Mouse (Mus musculus): Measurements from ENCODE around the gene Srek1. TPM values are rescaled to one million over a fixed set of nuclear protein-coding genes. Genes with fewer than 3 reads are reported as not detected.

The Srek1 gene
- polyA plus RNA-seq (2016; fragmentation: Nextera tagmentation; extraction: Ambion mirVana): 113 TPM in 2 replicates

DNA sequence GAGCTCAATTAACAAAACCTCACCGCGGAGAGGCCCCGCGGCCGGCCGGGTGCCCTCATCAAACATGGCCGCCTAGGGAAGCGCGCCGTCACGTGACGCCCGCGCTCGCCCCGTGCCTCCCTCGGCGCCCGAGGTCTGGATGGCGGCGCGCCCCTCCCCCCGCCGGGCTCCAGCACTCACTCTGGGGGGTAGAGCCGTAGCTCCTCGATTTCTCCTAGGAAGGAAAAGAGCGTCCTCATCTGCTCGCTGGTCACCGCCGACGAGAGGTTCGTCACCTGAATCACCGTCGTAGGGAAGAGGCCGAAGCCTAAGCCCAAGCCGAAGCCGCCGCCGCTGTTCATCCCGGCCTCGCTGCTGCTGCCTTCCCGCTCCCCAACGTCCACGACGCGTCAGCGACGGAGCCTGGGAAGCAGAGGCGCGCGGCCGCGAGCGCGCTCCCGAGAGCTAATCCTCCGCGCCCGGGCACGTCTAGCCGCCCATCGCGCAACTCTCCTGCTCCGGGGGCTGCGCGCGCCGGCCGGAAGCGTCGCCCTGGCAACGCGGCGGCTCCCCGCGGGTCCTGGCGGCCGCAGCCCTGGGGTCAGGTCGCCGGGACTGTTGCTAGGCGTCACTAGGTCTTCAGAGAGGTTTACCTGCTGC, at the start of gene Srek1:
Gene Srek1 (minus strand): TSS at position 490 of the 639 bp plus-strand sequence.
- no peaks in the 10 kb centered on the region for H3K27me3 ChIP-seq
- H3K4me1 ChIP-seq: peaks cover 21% of the 10 kb centered on the region
- under 1% methylated on average over 81 of the region's 81 CpGs for WGBS
- peak within 1 kb of the TSS; percentile 70 for H3K4me3 ChIP-seq (replicated peaks)
- no peaks in the 10 kb centered on the region for H3K9me3 ChIP-seq
- peak within 1 kb of the TSS; percentile 63 for H3K4me2 ChIP-seq
- H3K9ac ChIP-seq: peak within 1 kb of the TSS; percentile 70
- H3K27ac ChIP-seq: peak within 1 kb of the TSS; percentile 97
- ATAC-seq (ENCODE audit: low FRiP score): peak; percentile 96
- no peaks in the 10 kb centered on the region for H3K36me3 ChIP-seq (replicated peaks)

GRCm38 (mm10) chr13:103822270-103822669, 47.9 kb upstream of the Srek1 start:
- Histone ChIP-seq H3K27ac (no peak overlapping the region), H3K36me3 (replicated peaks) (peaks cover 23% of the 10 kb centered on the region), H3K4me2 (no peak overlapping the region), H3K9me3 (no peaks in the 10 kb centered on the region), H3K27me3 (no peaks in the 10 kb centered on the region), H3K4me3 (replicated peaks) (no peak overlapping the region), H3K4me1 (no peaks in the 10 kb centered on the region), H3K9ac (no peak overlapping the region)
- ATAC-seq (ENCODE audit: low FRiP score): no peak
- 97% methylated on average over 1 of the region's 1 CpGs for WGBS

GRCm38 (mm10) chr13:103819377-103819776, 45.0 kb upstream of the Srek1 start:
- peaks cover 27% of the 10 kb centered on the region for H3K36me3 ChIP-seq (replicated peaks)
- no peaks in the 10 kb centered on the region for H3K27me3 ChIP-seq
- no peak overlapping the region for H3K27ac ChIP-seq
- no peak overlapping the region for H3K4me2 ChIP-seq
- no peak for ATAC-seq (ENCODE audit: low FRiP score)
- H3K4me1 ChIP-seq: no peaks in the 10 kb centered on the region
- H3K9ac ChIP-seq: no peak overlapping the region
- 83% methylated on average over 5 of the region's 5 CpGs for WGBS
- no peaks in the 10 kb centered on the region for H3K9me3 ChIP-seq
- no peak overlapping the region for H3K4me3 ChIP-seq (replicated peaks)

DNA sequence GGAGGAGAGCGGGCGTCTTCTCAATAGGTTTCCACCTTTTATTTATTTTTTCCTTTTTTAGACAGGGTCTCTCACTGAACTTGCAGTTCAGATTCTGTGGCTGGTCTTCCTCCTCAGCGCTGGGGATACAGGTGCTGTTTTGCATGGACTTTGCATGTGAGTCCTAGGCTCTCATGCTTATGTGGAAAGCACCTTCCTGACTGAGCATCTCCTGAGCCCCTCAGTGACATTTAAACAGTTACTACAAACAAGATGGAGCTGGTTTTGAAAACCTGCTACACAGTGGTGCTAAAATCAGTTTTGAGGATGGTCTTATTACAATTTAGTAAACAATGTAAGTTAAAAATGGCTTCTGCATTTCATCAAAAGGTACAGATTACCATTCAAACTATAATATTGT, 43.5 kb upstream of the Srek1 start:
- Histone ChIP-seq H3K27ac (no peak overlapping the region), H3K4me1 (no peaks in the 10 kb centered on the region), H3K9ac (no peak overlapping the region), H3K4me3 (replicated peaks) (no peak overlapping the region), H3K4me2 (no peak overlapping the region), H3K9me3 (no peaks in the 10 kb centered on the region), H3K27me3 (no peaks in the 10 kb centered on the region), H3K36me3 (replicated peaks) (peaks cover 27% of the 10 kb centered on the region)
- ATAC-seq (ENCODE audit: low FRiP score): no peak
- WGBS: 92% methylated on average over 3 of the region's 3 CpGs

DNA sequence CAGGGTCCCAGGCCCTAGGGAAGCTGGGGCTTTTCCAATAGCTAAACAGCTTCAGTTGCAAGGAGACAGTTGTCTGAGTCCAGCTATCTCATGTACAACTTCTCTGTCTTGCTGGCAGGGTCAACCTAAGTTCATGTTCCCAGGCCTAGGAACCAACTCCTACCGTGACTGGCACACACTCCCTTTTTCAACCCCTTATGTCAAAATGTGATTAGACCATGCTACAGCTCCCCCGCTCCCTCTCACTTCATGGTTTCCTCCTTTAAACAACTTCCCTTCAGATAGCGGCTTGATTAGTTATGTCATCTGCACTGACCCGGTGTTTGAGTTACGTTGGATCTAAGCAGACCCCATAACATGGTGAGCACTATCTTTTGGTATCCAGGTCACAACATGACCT, 33.1 kb upstream of the Srek1 start:
- ATAC-seq (ENCODE audit: low FRiP score): no peak
- Histone ChIP-seq H3K4me1 (peaks cover 13% of the 10 kb centered on the region), H3K4me3 (replicated peaks) (no peak overlapping the region), H3K9me3 (no peaks in the 10 kb centered on the region), H3K27me3 (no peaks in the 10 kb centered on the region), H3K4me2 (no peak overlapping the region), H3K9ac (no peak overlapping the region), H3K36me3 (replicated peaks) (no peaks in the 10 kb centered on the region), H3K27ac (no peak overlapping the region)
- WGBS: 92% methylated on average over 5 of the region's 5 CpGs

DNA sequence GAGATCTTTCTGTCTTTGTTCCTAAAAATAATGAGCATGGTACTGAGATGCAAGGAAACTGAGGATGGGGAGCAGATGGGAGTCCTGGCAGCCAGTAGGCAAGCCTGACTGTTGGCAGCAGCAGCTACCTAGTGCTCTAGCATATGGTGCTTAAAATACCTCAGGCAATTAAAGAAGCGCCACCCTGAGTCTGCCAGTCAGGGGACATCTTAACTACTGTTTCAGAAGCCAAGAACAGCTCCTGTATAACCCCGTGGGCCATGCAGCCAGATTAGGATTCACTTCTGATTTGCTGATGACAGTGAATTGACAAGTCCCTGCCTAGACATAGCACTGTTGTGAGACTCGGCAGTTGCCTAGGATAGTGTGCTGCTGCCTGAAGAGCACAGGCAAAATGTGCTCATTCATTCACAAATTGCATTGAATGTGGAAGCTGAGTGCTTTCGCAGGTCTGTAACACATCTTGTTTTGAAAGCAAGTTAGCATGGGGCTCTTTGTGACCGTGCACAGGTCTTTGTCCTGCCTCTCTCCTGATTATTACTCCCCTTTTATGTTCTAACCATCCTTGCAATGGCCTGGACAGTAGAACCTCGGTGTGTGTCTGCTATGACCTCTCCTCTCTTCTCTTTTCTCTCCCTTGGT, 31.9 kb upstream of the Srek1 start:
- 22% methylated on average over 6 of the region's 6 CpGs for WGBS
- H3K4me2 ChIP-seq: 0 out of 2 replicates have a peak overlapping the region, but pooled peaks have one; percentile 8
- ATAC-seq (ENCODE audit: low FRiP score): peak; percentile 82; the same call in 1 of the 2 replicates

GRCm38 (mm10) chr13:103803721-103804120, 29.3 kb upstream of the Srek1 start:
- H3K9ac ChIP-seq: no peak overlapping the region
- 69% methylated on average over 5 of the region's 5 CpGs for WGBS
- ATAC-seq (ENCODE audit: low FRiP score): no peak
- no peak overlapping the region for H3K27ac ChIP-seq
- H3K4me2 ChIP-seq: no peak overlapping the region
- no peak overlapping the region for H3K4me3 ChIP-seq (replicated peaks)
- H3K9me3 ChIP-seq: no peaks in the 10 kb centered on the region
- H3K36me3 ChIP-seq (replicated peaks): no peaks in the 10 kb centered on the region
- no peaks in the 10 kb centered on the region for H3K27me3 ChIP-seq
- H3K4me1 ChIP-seq: peaks cover 13% of the 10 kb centered on the region

More for the DNA sequence above, 31.9 kb upstream of the Srek1 start:
- H3K36me3 ChIP-seq (replicated peaks): no peaks in the 10 kb centered on the region
- no peak overlapping the region for H3K4me3 ChIP-seq (replicated peaks)
- H3K4me1 ChIP-seq: peaks cover 13% of the 10 kb centered on the region
- H3K9me3 ChIP-seq: no peaks in the 10 kb centered on the region
- no peaks in the 10 kb centered on the region for H3K27me3 ChIP-seq
- H3K9ac ChIP-seq: no peak overlapping the region
- H3K27ac ChIP-seq: peak overlapping the region; percentile 62

DNA sequence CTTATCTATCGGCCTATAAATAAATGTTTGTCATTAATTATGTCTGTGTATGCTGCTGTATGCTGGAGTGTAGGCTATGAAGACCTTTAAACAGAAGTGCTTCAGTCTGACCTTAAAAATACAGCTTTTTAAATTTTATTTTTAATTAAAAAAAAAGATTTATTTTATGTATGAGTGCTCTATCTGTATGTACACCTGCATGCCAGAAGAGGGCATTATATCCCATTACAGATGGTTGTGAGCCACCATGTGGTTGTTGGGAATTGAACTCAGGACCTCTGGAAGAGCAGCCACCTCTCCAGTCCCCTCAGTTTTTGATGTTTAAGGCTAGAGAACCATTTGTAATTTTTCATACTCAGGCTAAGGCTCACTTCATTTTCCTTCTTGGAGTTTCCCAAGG, 26.6 kb upstream of the Srek1 start:
- no peak overlapping the region for H3K4me2 ChIP-seq
- H3K4me1 ChIP-seq: no peaks in the 10 kb centered on the region
- no peak overlapping the region for H3K4me3 ChIP-seq (replicated peaks)
- no peaks in the 10 kb centered on the region for H3K36me3 ChIP-seq (replicated peaks)
- WGBS: 94% methylated on average over 1 of the region's 1 CpGs
- no peak overlapping the region for H3K27ac ChIP-seq
- no peak overlapping the region for H3K9ac ChIP-seq
- no peak for ATAC-seq (ENCODE audit: low FRiP score)
- H3K9me3 ChIP-seq: no peaks in the 10 kb centered on the region
- H3K27me3 ChIP-seq: no peaks in the 10 kb centered on the region

DNA sequence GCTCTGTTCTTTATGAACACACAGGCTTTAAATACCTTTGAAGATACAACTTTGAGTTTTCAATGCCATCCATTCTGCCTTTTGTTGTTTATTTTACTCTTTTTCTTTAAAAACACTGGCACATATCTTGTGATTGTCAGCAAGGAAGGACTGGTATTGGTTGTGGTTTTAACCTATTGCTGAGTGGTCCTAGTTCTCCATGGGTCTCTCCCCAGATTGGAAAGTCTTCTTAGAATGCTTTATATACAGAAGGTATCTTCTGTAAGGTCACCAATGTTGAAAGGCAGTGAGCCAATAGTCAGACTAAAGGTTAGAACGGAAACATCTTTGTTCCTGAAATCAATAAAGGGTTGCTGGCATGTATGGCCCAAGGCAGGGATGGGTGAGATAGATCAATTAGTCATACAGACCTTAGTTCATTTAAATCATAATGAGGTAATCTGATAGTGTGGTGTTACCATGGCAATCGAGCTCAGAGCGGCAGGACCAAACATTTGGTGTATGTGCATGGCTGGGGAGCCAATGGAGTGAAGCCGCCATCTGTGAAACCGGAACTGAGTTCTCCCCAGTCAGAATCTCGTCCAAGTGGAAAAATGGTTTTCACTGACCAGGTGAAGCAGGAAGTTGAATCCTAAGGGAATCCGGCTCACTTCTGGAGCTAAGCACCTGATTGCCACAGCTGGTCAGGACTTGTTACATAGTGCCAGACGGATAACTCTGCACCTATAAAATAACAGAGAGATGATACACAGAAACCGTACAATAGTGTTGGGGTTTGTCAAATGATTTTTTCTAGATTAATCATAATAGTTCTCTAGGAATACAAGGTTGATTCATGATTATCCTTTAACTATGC, 20.5 kb upstream of the Srek1 start:
- no peak overlapping the region for H3K4me2 ChIP-seq
- no peaks in the 10 kb centered on the region for H3K9me3 ChIP-seq
- no peaks in the 10 kb centered on the region for H3K27me3 ChIP-seq
- no peak overlapping the region for H3K27ac ChIP-seq
- peak; percentile 60; the same call in 1 of the 2 replicates for ATAC-seq (ENCODE audit: low FRiP score)
- no peak overlapping the region for H3K9ac ChIP-seq
- WGBS: 60% methylated on average over 9 of the region's 9 CpGs
- peaks cover 7% of the 10 kb centered on the region for H3K4me1 ChIP-seq
- H3K36me3 ChIP-seq (replicated peaks): no peaks in the 10 kb centered on the region
- H3K4me3 ChIP-seq (replicated peaks): no peak overlapping the region

DNA sequence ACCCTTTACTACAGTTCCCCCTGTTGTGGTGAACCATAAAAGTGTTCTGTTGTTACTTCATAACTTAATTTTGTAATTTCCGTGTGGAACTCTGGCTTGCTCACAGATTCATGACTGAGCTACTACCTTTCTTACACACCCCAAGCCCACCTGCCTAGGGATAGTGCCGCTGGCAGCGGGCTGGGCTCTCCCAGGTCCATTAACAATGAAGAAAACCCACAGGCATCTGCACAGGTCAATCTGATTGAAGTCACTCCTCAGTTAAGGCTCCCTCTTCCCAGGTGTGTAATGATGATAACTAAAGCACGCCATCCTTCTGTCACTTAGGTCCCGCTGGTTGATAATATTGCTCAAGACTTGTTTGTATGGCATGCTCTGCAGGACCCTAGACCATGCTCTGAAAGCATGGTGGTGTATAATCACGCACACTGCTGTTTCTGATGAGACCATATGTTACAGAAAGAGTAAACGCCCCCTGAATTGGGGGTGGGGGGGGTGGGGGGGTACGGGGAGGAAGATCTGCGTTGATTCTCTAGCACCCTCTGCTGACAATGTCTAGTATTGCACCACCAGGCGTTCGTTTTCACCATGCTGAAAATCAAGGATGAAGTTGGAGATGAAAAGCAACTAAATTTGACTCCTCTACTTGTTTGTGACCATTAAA, 5.6 kb upstream of the Srek1 start:
- no peak overlapping the region for H3K4me2 ChIP-seq
- H3K36me3 ChIP-seq (replicated peaks): no peaks in the 10 kb centered on the region
- H3K4me1 ChIP-seq: no peaks in the 10 kb centered on the region; the same call in 1 of the 2 replicates
- H3K9ac ChIP-seq: no peak overlapping the region
- 0 out of 2 replicates have a peak, but pooled peaks cover 3% of the 10 kb centered on the region for H3K27me3 ChIP-seq
- H3K9me3 ChIP-seq: no peaks in the 10 kb centered on the region
- peak; percentile 59; the same call in 1 of the 2 replicates for ATAC-seq (ENCODE audit: low FRiP score)
- H3K4me3 ChIP-seq (replicated peaks): no peak overlapping the region
- 36% methylated on average over 11 of the region's 11 CpGs for WGBS
- H3K27ac ChIP-seq: no peak overlapping the region

- no peaks in the 10 kb centered on the region for H3K9me3 ChIP-seq
- peaks cover 10% of the 10 kb centered on the region for H3K4me1 ChIP-seq
- no peaks in the 10 kb centered on the region for H3K27me3 ChIP-seq
- H3K4me2 ChIP-seq: no peak overlapping the region
- no peak overlapping the region for H3K4me3 ChIP-seq (replicated peaks)
- no peak overlapping the region for H3K9ac ChIP-seq
- no peak for ATAC-seq (ENCODE audit: low FRiP score)
- H3K27ac ChIP-seq: no peak overlapping the region
- H3K36me3 ChIP-seq (replicated peaks): no peaks in the 10 kb centered on the region
- 75% methylated on average over 8 of the region's 8 CpGs for WGBS
Observed at GRCm38 (mm10) chr13:103777126-103777525, 2.7 kb upstream of the Srek1 start.
